Mouse (Mus musculus): Measurements from ENCODE around the gene Ski.

Ski gene

DNA sequence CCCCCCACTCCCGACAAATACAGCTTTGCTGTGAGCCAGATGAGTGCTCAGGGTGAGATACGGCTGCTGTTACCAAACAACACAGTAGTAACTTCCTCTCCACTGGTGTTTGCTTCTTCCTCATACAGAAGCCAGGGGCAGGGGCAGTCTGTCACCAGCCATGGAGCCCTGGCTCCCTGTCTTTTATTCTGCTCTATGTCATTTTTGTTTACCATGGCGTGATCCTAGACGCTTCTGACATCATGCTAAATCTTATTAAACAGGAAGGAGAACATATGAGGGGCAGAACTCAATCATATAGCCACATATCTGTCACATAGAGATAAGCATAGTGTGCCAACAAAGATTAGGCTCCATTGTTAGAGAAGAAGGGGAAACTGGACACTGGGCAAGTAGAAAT lies 105.8 kb downstream of the Ski start:
- DNase-seq (ENCODE audit: extremely low read depth, insufficient read length, low spot score) = no peak

DNA sequence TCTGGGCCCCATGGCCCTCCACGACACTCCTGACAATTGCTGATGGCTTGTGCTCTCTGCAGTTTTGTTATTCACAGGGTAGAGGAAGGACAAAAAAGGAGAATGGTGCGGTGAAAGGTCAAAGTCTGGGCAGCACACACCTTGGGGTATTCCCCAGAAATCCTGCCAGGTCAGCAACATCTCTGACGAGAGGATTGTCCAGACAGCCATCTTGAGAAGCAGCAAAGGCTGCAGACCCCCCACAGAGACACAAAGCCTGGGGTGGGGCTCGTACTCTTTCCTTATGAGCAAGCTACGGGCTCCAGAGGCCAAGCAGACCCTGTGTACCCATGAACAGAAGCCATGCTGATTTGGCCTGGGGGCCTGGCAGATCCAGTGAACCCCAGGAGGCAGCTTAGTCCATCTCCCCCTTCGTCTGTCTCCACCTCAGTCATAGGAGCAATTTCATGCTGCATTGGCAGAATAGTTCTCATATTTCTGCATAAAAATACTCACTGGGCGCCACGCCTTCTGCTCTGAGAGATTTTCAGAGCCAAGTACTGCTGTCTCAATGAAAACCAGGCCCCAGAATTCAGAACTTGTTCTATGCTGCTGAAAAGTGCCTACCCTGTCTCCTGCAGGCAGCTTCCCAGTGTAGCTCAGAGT lies 108.5 kb downstream of the Ski start:
- DNase-seq (ENCODE audit: extremely low read depth, insufficient read length, low spot score) = no peak

DNA sequence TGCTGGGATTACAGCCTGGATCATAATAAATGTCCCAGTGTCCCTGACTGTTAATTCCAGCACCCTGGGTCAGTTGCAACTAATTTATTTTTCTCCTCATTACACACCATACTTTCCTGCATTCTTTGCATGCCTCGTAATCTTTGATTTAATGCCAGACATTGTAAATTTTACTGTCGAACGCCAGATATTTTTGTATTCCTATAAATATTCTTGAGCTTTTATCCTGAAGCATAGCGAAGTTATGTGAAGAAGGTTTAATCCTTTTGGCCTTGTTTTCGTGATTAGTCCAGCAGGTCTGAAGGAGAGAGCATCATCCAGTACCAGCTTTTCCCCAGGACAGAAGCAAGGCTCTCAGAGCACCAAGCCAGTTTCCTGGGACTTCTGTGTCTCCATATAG lies 112.9 kb downstream of the Ski start:
- DNase-seq (ENCODE audit: extremely low read depth, insufficient read length, low spot score) = no peak

DNA sequence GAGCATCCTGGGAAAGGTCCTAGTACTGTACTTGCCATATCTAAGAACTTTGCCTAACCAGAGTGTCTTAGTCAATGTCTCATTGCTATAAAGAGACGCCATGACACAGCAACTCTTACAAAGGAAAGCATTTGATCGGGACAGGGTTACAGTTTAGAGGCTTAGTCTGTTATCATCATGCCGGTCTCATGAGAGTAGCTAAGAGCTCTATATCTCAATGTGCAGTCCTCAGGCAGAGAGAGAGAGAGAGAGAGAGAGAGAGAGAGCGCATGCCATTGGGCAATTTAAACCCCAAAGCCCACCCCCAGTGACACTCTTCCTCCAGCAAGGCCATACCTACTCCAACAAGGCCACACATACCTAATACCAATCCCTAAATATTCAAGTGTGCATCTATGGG lies 114.5 kb downstream of the Ski start:
- DNase-seq (ENCODE audit: extremely low read depth, insufficient read length, low spot score) = no peak

Data from 3134 (cell line).